Mouse (Mus musculus) heart, adult 11 months (tissue): ENCODE measurements around the gene Zfp652.
"Not testable (repeated sequence)": the region's sequence is repeated elsewhere in the genome, so short reads cannot be mapped to it uniquely, and the experiment has no call there.

ENCODE experiments used
- DNase-seq: peaks from one replicate; pipeline ENCODE4 v3.0.0; 2022

The Zfp652 gene

GRCm38 (mm10) chr11:95858528-95859467, 146.3 kb downstream of the Zfp652 start:
- peak; percentile 100 for DNase-seq

GRCm38 (mm10) chr11:95859468-95859855, 147.0 kb downstream of the Zfp652 start:
- DNase-seq = no peak

- peak; percentile 85 for DNase-seq
Measured at GRCm38 (mm10) chr11:95860071-95860490, 147.6 kb downstream of the Zfp652 start.

- peak; percentile 87 for DNase-seq
Measured at GRCm38 (mm10) chr11:95861397-95861796, 148.9 kb downstream of the Zfp652 start.

- DNase-seq = no peak
Measured at GRCm38 (mm10) chr11:95869442-95869841, 157.0 kb downstream of the Zfp652 start.

GRCm38 (mm10) chr11:95869918-95870470, 157.5 kb downstream of the Zfp652 start:
- DNase-seq = no peak

- DNase-seq = no peak
Measured at GRCm38 (mm10) chr11:95875804-95876203, 163.3 kb downstream of the Zfp652 start.

- no peak for DNase-seq
Measured at GRCm38 (mm10) chr11:95876296-95876695, 163.8 kb downstream of the Zfp652 start.

GRCm38 (mm10) chr11:95879861-95880260, 167.4 kb downstream of the Zfp652 start:
- DNase-seq = not testable (repeated sequence)
